Mouse (Mus musculus) CD4-positive, CD25-positive, alpha-beta regulatory T cell, adult 4 months (primary cell): ENCODE measurements around the gene Naa15. TPM values are rescaled to one million over a fixed set of nuclear protein-coding genes. Genes with fewer than 3 reads are reported as not detected.
"Not testable (repeated sequence)": the region's sequence is repeated elsewhere in the genome, so short reads cannot be mapped to it uniquely, and the experiment has no call there.

Experiments
- ATAC-seq: one replicate; pipeline ENCODE4 v1.8.0; 2017
- polyA plus RNA-seq, 2 experiments: library from polyadenylated mRNA; unstranded; fragments of 100-300 nt; shearing (Covaris generic); gene quantifications; one replicate each; pipeline ENCODE4 v1.2.1; 2017

Naa15 gene
- 10 to 100 TPM; 18.4 to 30.4 TPM for polyA plus RNA-seq

- peak; percentile 83 for ATAC-seq
These were observed at the start of gene Naa15 for GRCm38 (mm10) chr3:51415098-51416072. Naa15 (plus strand) TSS chr3:51415148.

- no peak for ATAC-seq
These were observed 49.4 kb upstream of the Naa15 start for GRCm38 (mm10) chr3:51365517-51365882.

GRCm38 (mm10) chr3:51366926-51367325, 48.0 kb upstream of the Naa15 start:
- ATAC-seq, result no peak

GRCm38 (mm10) chr3:51368011-51368410, 46.9 kb upstream of the Naa15 start:
- ATAC-seq, result no peak

- no peak for ATAC-seq
These were observed 43.1 kb upstream of the Naa15 start for GRCm38 (mm10) chr3:51371826-51372225.

- peak; percentile 60 for ATAC-seq
These were observed 42.1 kb upstream of the Naa15 start for GRCm38 (mm10) chr3:51372883-51373282.

GRCm38 (mm10) chr3:51373544-51373943, 41.4 kb upstream of the Naa15 start:
- ATAC-seq, result no peak

GRCm38 (mm10) chr3:51375307-51376265, 39.4 kb upstream of the Naa15 start:
- peak; percentile 33 for ATAC-seq

GRCm38 (mm10) chr3:51377878-51378664, 36.9 kb upstream of the Naa15 start:
- ATAC-seq, result peak; percentile 83

- ATAC-seq, result no peak
These were observed 36.3 kb upstream of the Naa15 start for GRCm38 (mm10) chr3:51378665-51378946.

GRCm38 (mm10) chr3:51379786-51380659, 34.9 kb upstream of the Naa15 start:
- ATAC-seq, result no peak

- ATAC-seq, result no peak
These were observed 34.3 kb upstream of the Naa15 start for GRCm38 (mm10) chr3:51380660-51381014.

GRCm38 (mm10) chr3:51383409-51383808, 31.5 kb upstream of the Naa15 start:
- no peak for ATAC-seq

- no peak for ATAC-seq
These were observed 28.4 kb upstream of the Naa15 start for GRCm38 (mm10) chr3:51386441-51387133.

- ATAC-seq, result no peak
These were observed 27.9 kb upstream of the Naa15 start for GRCm38 (mm10) chr3:51387134-51387451.

- no peak for ATAC-seq
These were observed 27.0 kb upstream of the Naa15 start for GRCm38 (mm10) chr3:51387868-51388381.

GRCm38 (mm10) chr3:51388904-51389303, 26.0 kb upstream of the Naa15 start:
- no peak for ATAC-seq

- peak; percentile 57 for ATAC-seq
These were observed 23.9 kb upstream of the Naa15 start for GRCm38 (mm10) chr3:51391095-51391494.

GRCm38 (mm10) chr3:51391591-51391990, 23.4 kb upstream of the Naa15 start:
- no peak for ATAC-seq

- not testable (repeated sequence) for ATAC-seq
These were observed 21.9 kb upstream of the Naa15 start for GRCm38 (mm10) chr3:51393018-51393417.

- ATAC-seq, result no peak
These were observed 21.3 kb upstream of the Naa15 start for GRCm38 (mm10) chr3:51393651-51394050.
